In genomic region chr12:116500652-116501051, GRCm38 (mm10) we compare ENCODE assay signal across 16 mouse cellular contexts. TPM values are rescaled to one million over a fixed set of nuclear protein-coding genes. Genes with fewer than 3 reads are reported as not detected.
"Had no signal": no experiment of that assay in that cellular context is flagged by ENCODE, and none has a peak within 500 bp of the region (broad histone marks: within the 10 kb centered on the region; RNA-seq: fewer than 3 reads in every experiment).

No protein-coding gene starts in this region.

- H3K27ac ChIP-seq: limb, embryonic 15.5 days; liver, embryonic 12.5 days; midbrain, embryonic 10.5 days; midbrain, embryonic 15.5 days; neural tube, embryonic 13.5 days had no signal

- H3K27me3 ChIP-seq: limb, embryonic 15.5 days; midbrain, embryonic 15.5 days; neural tube, embryonic 13.5 days had no signal

- H3K36me3 ChIP-seq: limb, embryonic 15.5 days; liver, embryonic 12.5 days; midbrain, embryonic 10.5 days; midbrain, embryonic 15.5 days; neural tube, embryonic 13.5 days had no signal

- H3K4me1 ChIP-seq: limb, embryonic 15.5 days; liver, embryonic 12.5 days; midbrain, embryonic 15.5 days; neural tube, embryonic 13.5 days had no signal

- DNase-seq: kidney, postnatal 14 days; lung, embryonic 14.5 days; lung, postnatal 10 days; lung, postnatal 4 days; retina, postnatal 1 day; right cerebral cortex, postnatal 4 days; spleen, adult 18-20 months; thymus, adult 18-20 months; thymus, postnatal 14 days had no signal

- H3K4me2 ChIP-seq: limb, embryonic 15.5 days; liver, embryonic 12.5 days; lung, embryonic 14.5 days; midbrain, embryonic 15.5 days; neural tube, embryonic 13.5 days had no signal

- H3K4me3 ChIP-seq: limb, embryonic 15.5 days; liver, embryonic 12.5 days; midbrain, embryonic 10.5 days; midbrain, embryonic 15.5 days; neural tube, embryonic 13.5 days had no signal

- H3K9me3 ChIP-seq: limb, embryonic 15.5 days; liver, embryonic 12.5 days; midbrain, embryonic 10.5 days; midbrain, embryonic 15.5 days; neural tube, embryonic 13.5 days had no signal

- H3K9ac ChIP-seq: limb, embryonic 15.5 days; liver, embryonic 12.5 days; lung, embryonic 14.5 days; midbrain, embryonic 15.5 days; neural tube, embryonic 13.5 days had no signal

- ATAC-seq: liver, embryonic 12.5 days; midbrain, embryonic 15.5 days had no signal

RNA-seq across cellular contexts. Expression of gene Ptprn2, which starts 15.1 kb away (rescaled TPM):
- total RNA-seq: megakaryocyte, adult 5-6 weeks had no signal
- polyA plus RNA-seq: limb, embryonic 11.5 days; liver, embryonic 12.5 days had no signal
